ENCODE assay signal across 8 mouse cellular contexts in genomic region chr7:139390380-139390779, GRCm38 (mm10). TPM values are rescaled to one million over a fixed set of nuclear protein-coding genes. Genes with fewer than 3 reads are reported as not detected.
DNase-seq lines count a peak whose midpoint lies in the region; ATAC-seq lines count a peak whose summit lies in the region.

No protein-coding gene starts in this region.

- WGBS in neural tube, embryonic 12.5 days = 83% methylated on average over 3 of the region's 3 CpGs
- WGBS in heart, embryonic 13.5 days = 56% methylated on average over 3 of the region's 3 CpGs
- 62% methylated on average over 3 of the region's 3 CpGs for WGBS in lung, embryonic 16.5 days

- no peaks in the 10 kb centered on the region for H3K36me3 ChIP-seq in neural tube, embryonic 12.5 days
- H3K36me3 ChIP-seq in heart, embryonic 13.5 days = 0 out of 2 replicates have a peak, but pooled peaks cover 4% of the 10 kb centered on the region
- no peaks in the 10 kb centered on the region for H3K36me3 ChIP-seq in lung, embryonic 16.5 days (ENCODE audit: control insufficient read depth, insufficient read depth, low read length)

- H3K4me1 ChIP-seq in neural tube, embryonic 12.5 days = peaks cover 19% of the 10 kb centered on the region
- peaks cover 75% of the 10 kb centered on the region for H3K4me1 ChIP-seq in heart, embryonic 13.5 days
- peaks cover 56% of the 10 kb centered on the region for H3K4me1 ChIP-seq in lung, embryonic 16.5 days (replicated peaks; ENCODE audit: control insufficient read depth, insufficient read depth, low read length)

- no peak overlapping the region for H3K27ac ChIP-seq in neural tube, embryonic 12.5 days
- H3K27ac ChIP-seq in heart, embryonic 13.5 days (replicated peaks) = peak overlapping the region; percentile 90
- no peak overlapping the region for H3K27ac ChIP-seq in lung, embryonic 16.5 days (ENCODE audit: low read length)

- no peak for ATAC-seq in neural tube, embryonic 12.5 days (ENCODE audit: low FRiP score, low read depth)
- ATAC-seq in heart, embryonic 13.5 days (ENCODE audit: extremely low read depth, insufficient number of reproducible peaks, low FRiP score, low TSS enrichment) = no peak
- ATAC-seq in lung, embryonic 16.5 days (ENCODE audit: low read depth) = no peak

- no peak overlapping the region for H3K4me3 ChIP-seq in neural tube, embryonic 12.5 days
- peak overlapping the region; percentile 88 for H3K4me3 ChIP-seq in heart, embryonic 13.5 days
- peak overlapping the region; percentile 97 for H3K4me3 ChIP-seq in lung, embryonic 16.5 days (ENCODE audit: low read length)

- no peaks in the 10 kb centered on the region for H3K27me3 ChIP-seq in neural tube, embryonic 12.5 days (replicated peaks)
- H3K27me3 ChIP-seq in heart, embryonic 13.5 days (replicated peaks) = no peaks in the 10 kb centered on the region
- H3K27me3 ChIP-seq in lung, embryonic 16.5 days (ENCODE audit: control insufficient read depth, insufficient read depth, low read depth, low read length) = no peaks in the 10 kb centered on the region

- H3K9me3 ChIP-seq in neural tube, embryonic 12.5 days = no peaks in the 10 kb centered on the region
- H3K9me3 ChIP-seq in heart, embryonic 13.5 days = no peaks in the 10 kb centered on the region
- no peaks in the 10 kb centered on the region for H3K9me3 ChIP-seq in lung, embryonic 16.5 days (ENCODE audit: control insufficient read depth, low read length)

- peak overlapping the region; percentile 84 for H3K4me2 ChIP-seq in neural tube, embryonic 12.5 days (replicated peaks)
- H3K4me2 ChIP-seq in heart, embryonic 13.5 days = peak overlapping the region; percentile 80
- H3K4me2 ChIP-seq in lung, embryonic 16.5 days (ENCODE audit: low read depth, low read length) = peak overlapping the region; percentile 62

- H3K9ac ChIP-seq in neural tube, embryonic 12.5 days = no peak overlapping the region; the same call in 1 of the 2 replicates
- peak overlapping the region; percentile 100 for H3K9ac ChIP-seq in heart, embryonic 13.5 days
- peak overlapping the region; percentile 98 for H3K9ac ChIP-seq in lung, embryonic 16.5 days (ENCODE audit: low read length)

- peak; percentile 59 for DNase-seq in adrenal gland, postnatal 10 days
- DNase-seq in adrenal gland, postnatal 4 days (ENCODE audit: low spot score in 2 of 2) = no peak
- DNase-seq in neural tube, embryonic 10.5 days (ENCODE audit: extremely low spot score, low spot score) = no peak
- no peak for DNase-seq in urinary bladder, postnatal 4 days (ENCODE audit: low spot score in 2 of 2)
- DNase-seq in thymus, postnatal 36 days = no peak

RNA-seq across cellular contexts. Expression of gene Inpp5a, which starts 1.5 kb away (rescaled TPM):
- 10 to 100 TPM; 59.4 to 64.1 TPM for total RNA-seq in adrenal gland, postnatal 10 days (2021)
- 100 to 1,000 TPM; 103 to 105 TPM for total RNA-seq in adrenal gland, postnatal 4 days (2021)
- 26.4 and 26.8 TPM in 2 replicates for polyA plus RNA-seq in neural tube, embryonic 12.5 days (2016; fragmentation: Nextera tagmentation; extraction: Ambion mirVana)
- 58.4 and 58.5 TPM in 2 replicates for polyA plus RNA-seq in heart, embryonic 13.5 days (2015; fragmentation: Nextera tagmentation; extraction: Ambion mirVana)
- polyA plus RNA-seq in lung, embryonic 16.5 days (2015; fragmentation: Nextera tagmentation; extraction: Ambion mirVana) = 26.8 and 28.8 TPM in 2 replicates
